Mouse (Mus musculus) liver, adult 2 months (tissue): Measurements from ENCODE around the gene Lrrc2. TPM values are rescaled to one million over a fixed set of nuclear protein-coding genes. Genes with fewer than 3 reads are reported as not detected.

Experiments
- DNase-seq: peaks from one replicate; pipeline ENCODE4 v3.0.0-alpha.2; 2011; ENCODE audit warnings: low read depth, low spot score; ENCODE audit errors: extremely low read depth
- H3K27ac ChIP-seq: fragments of 200-500 bp; replicated peaks from 2 replicates; pipeline ENCODE4 v1.5.1; 2012; ENCODE audit warnings: low read depth, mild to moderate bottlenecking, control low read depth, inconsistent platforms, low read length; ENCODE audit not compliant: insufficient read depth
- H3K27me3 ChIP-seq: fragments of 200-500 bp; 2 replicates; pipeline ENCODE4 v1.6.1; 2012; ENCODE audit warnings: mild to moderate bottlenecking, moderate library complexity, low read length, inconsistent platforms; ENCODE audit not compliant: control insufficient read depth, insufficient read depth
- H3K36me3 ChIP-seq: fragments of 200-500 bp; 2 replicates; pipeline ENCODE4 v1.6.1; 2012; ENCODE audit warnings: low read length, inconsistent platforms; ENCODE audit not compliant: control insufficient read depth, insufficient read depth
- H3K4me1 ChIP-seq: fragments of 200-500 bp; 2 replicates; pipeline ENCODE4 v1.6.1; 2011; ENCODE audit warnings: low read length; ENCODE audit not compliant: control insufficient read depth, insufficient read depth
- H3K4me3 ChIP-seq: fragments of 200-500 bp; 2 replicates; pipeline ENCODE4 v1.5.1; 2011; ENCODE audit warnings: low read depth, mild to moderate bottlenecking, control low read depth, low read length, moderate library complexity; ENCODE audit not compliant: insufficient read depth
- H3K79me2 ChIP-seq: fragments of 200-500 bp; 2 replicates; pipeline ENCODE4 v1.6.1; 2012; ENCODE audit warnings: inconsistent platforms, mild to moderate bottlenecking, low read length, moderate library complexity; ENCODE audit not compliant: control insufficient read depth, insufficient read depth
- H3K9ac ChIP-seq: fragments of 200-500 bp; 2 replicates; pipeline ENCODE4 v1.6.1; 2012; ENCODE audit warnings: low read depth, mild to moderate bottlenecking, control low read depth, inconsistent platforms, low read length
- CTCF ChIP-seq: fragments of 200-500 bp; IDR thresholded peaks from 2 replicates; pipeline ENCODE4 v1.5.1; 2011; ENCODE audit warnings: low read depth, low read length, control low read depth
- POLR2A ChIP-seq: fragments of 200-500 bp; IDR thresholded peaks from 2 replicates; pipeline ENCODE4 v1.6.1; 2011; ENCODE audit warnings: low read length, control low read depth; ENCODE audit not compliant: insufficient read depth; ENCODE audit errors: extremely low read depth
- WGBS: fragments of 180-500 bp; shearing (Covaris S2); methylation state at CpG from one replicate; pipeline ENCODE4 v1.1.7; 2018; 5-methylcytosine and 5-hydroxymethylcytosine counted together
- polyA plus RNA-seq: library from polyadenylated mRNA; depleted of rRNA; stranded (reverse); fragments of >200 nt; gene quantifications from 2 replicates; pipeline ENCODE4 v1.2.3, GENCODE M21; 2012; rRNA removed
- total RNA-seq: library from RNA; depleted of rRNA; stranded (reverse); fragments of >200 nt; gene quantifications from 2 replicates; pipeline ENCODE4 v1.2.3, GENCODE M21; 2014; rRNA removed

Gene Lrrc2
- total and polyA plus RNA-seq, 2 experiments: 0.46 TPM; not detected in 1

DNA sequence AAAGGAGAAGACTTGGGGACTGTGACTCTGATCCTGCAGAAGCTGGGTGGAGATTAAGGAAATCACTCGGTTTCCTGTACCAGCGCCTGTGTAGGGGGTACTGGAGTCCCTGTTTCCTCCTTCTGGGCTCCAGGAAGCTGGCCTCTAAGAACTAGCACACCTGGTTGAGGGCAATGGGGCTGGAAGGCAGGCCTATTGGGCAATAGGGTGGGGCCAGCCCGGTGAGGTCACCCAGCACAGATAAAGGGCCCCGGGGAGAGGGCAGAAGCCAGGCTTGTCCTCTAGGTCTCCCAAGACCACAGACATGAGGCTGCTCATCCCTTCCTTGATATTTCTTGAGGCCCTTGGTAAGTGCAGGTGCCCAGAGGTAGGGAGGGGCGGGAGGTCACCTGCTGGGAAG lies 67.7 kb downstream of the Lrrc2 start, which contains the start of gene Ltf:
TSS of gene Ltf (plus strand) at position 250 of the 400 bp plus-strand sequence.
- Histone ChIP-seq H3K9ac (no peak within 1 kb of the TSS), H3K27ac (no peak within 1 kb of the TSS), H3K4me3 (no peak within 1 kb of the TSS), H3K4me1 (no peaks in the 10 kb centered on the region), H3K79me2 (no peaks in the 10 kb centered on the region), H3K36me3 (no peaks in the 10 kb centered on the region), H3K27me3 (no peaks in the 10 kb centered on the region)
- DNase-seq: no peak
- TF ChIP-seq CTCF: no peak
- TF ChIP-seq POLR2A: no peak
- WGBS: 46% methylated on average over 5 of the region's 5 CpGs

DNA sequence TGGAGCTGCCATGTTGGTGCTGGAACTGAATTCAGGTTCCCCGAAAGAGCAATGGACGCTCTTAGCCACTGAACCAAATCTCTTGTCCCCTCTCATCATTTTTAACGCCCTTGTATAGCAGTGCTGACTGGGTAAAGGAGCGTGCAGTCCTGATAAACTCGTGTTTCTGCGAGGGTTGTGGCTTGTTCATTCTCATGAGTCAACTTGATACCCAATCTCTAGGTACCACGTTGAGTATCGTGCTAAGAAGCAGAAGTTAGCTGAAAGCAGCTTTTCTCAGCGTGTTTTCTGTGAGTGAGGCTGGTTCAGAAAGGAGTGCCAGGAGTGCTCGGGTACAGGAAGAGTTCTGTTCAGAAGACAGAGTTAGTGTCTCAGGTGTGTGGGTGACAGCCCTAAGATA lies 75.4 kb downstream of the Lrrc2 start:
- H3K4me3 ChIP-seq: no peak overlapping the region
- WGBS: 86% methylated on average over 10 of the region's 10 CpGs
- H3K27ac ChIP-seq: no peak overlapping the region
- no peak for DNase-seq
- no peaks in the 10 kb centered on the region for H3K4me1 ChIP-seq
- no peak overlapping the region for H3K9ac ChIP-seq
- TF ChIP-seq CTCF (no peak), POLR2A (no peak)
- H3K27me3 ChIP-seq: no peaks in the 10 kb centered on the region
- no peaks in the 10 kb centered on the region for H3K79me2 ChIP-seq
- no peaks in the 10 kb centered on the region for H3K36me3 ChIP-seq

Other genes starting within 250 kb of the Lrrc2 start
- gene Myl3, start 209.7 kb upstream of the Lrrc2 start, total RNA-seq: 0.55 and 0.94 TPM in 2 replicates
- 0.25 TPM in 1 of 2 replicates, not detected in the other for gene Myl3, start 209.7 kb upstream of the Lrrc2 start, polyA plus RNA-seq
- gene Pth1r, start 204.4 kb upstream of the Lrrc2 start, total RNA-seq: 7.4 and 11.0 TPM in 2 replicates
- 24.4 and 28.1 TPM in 2 replicates for gene Pth1r, start 204.4 kb upstream of the Lrrc2 start, polyA plus RNA-seq
- not detected in 2 replicates for gene Prss42, start 153.4 kb upstream of the Lrrc2 start, total RNA-seq
- gene Prss42, start 153.4 kb upstream of the Lrrc2 start, polyA plus RNA-seq: not detected in 2 replicates
- not detected in 2 replicates for gene Prss44, start 137.6 kb upstream of the Lrrc2 start, total RNA-seq
- gene Prss44, start 137.6 kb upstream of the Lrrc2 start, polyA plus RNA-seq: not detected in 2 replicates
- gene Prss43, start 124.9 kb upstream of the Lrrc2 start, total RNA-seq: not detected in 2 replicates
- gene Prss43, start 124.9 kb upstream of the Lrrc2 start, polyA plus RNA-seq: not detected in 2 replicates
- gene Prss45, start 117.0 kb upstream of the Lrrc2 start, total RNA-seq: not detected in 2 replicates
- gene Prss45, start 117.0 kb upstream of the Lrrc2 start, polyA plus RNA-seq: not detected in 2 replicates
- gene Prss46, start 107.0 kb upstream of the Lrrc2 start, total RNA-seq: not detected in 2 replicates
- gene Prss46, start 107.0 kb upstream of the Lrrc2 start, polyA plus RNA-seq: not detected in 2 replicates
- gene Prss50, start 93.6 kb upstream of the Lrrc2 start, total RNA-seq: not detected in 2 replicates
- not detected in 2 replicates for gene Prss50, start 93.6 kb upstream of the Lrrc2 start, polyA plus RNA-seq
- 8.0 and 16.8 TPM in 2 replicates for gene Als2cl, start 71.7 kb upstream of the Lrrc2 start, total RNA-seq
- gene Als2cl, start 71.7 kb upstream of the Lrrc2 start, polyA plus RNA-seq: 29.1 and 45.5 TPM in 2 replicates
- gene Tmie, start 71.4 kb upstream of the Lrrc2 start, total RNA-seq: 4.4 and 5.5 TPM in 2 replicates
- 13.1 and 20.8 TPM in 2 replicates for gene Tmie, start 71.4 kb upstream of the Lrrc2 start, polyA plus RNA-seq
- gene Fam240a, start 34.7 kb upstream of the Lrrc2 start, total RNA-seq: not detected in 2 replicates
- gene Fam240a, start 34.7 kb upstream of the Lrrc2 start, polyA plus RNA-seq: not detected in 2 replicates
- not detected in 2 replicates for gene Tdgf1, start 5.4 kb upstream of the Lrrc2 start, total RNA-seq
- gene Tdgf1, start 5.4 kb upstream of the Lrrc2 start, polyA plus RNA-seq: not detected in 2 replicates
- 14.5 and 19.8 TPM in 2 replicates for gene Rtp3, start 39.0 kb downstream of the Lrrc2 start, total RNA-seq
- 57.5 and 61.0 TPM in 2 replicates for gene Rtp3, start 39.0 kb downstream of the Lrrc2 start, polyA plus RNA-seq
- 0.37 and 0.47 TPM in 2 replicates for gene Ltf, start 67.7 kb downstream of the Lrrc2 start, total RNA-seq
- gene Ltf, start 67.7 kb downstream of the Lrrc2 start, polyA plus RNA-seq: 0.12 and 0.51 TPM in 2 replicates
- 2.4 and 3.2 TPM in 2 replicates for gene Ccrl2, start 106.0 kb downstream of the Lrrc2 start, total RNA-seq
- gene Ccrl2, start 106.0 kb downstream of the Lrrc2 start, polyA plus RNA-seq: 1.3 and 1.8 TPM in 2 replicates
- 24.6 and 37.8 TPM in 2 replicates for gene Lrrfip2, start 166.0 kb downstream of the Lrrc2 start, total RNA-seq
- gene Lrrfip2, start 166.0 kb downstream of the Lrrc2 start, polyA plus RNA-seq: 9.3 and 9.7 TPM in 2 replicates